Mouse (Mus musculus) stomach, postnatal 0 days (tissue): Measurements from ENCODE around the gene Olfr157. TPM values are rescaled to one million over a fixed set of nuclear protein-coding genes. Genes with fewer than 3 reads are reported as not detected.

Experiments
- ATAC-seq: fragments of 200-750 bp; cut with Nextera tagmentation; 2 replicates; pipeline ENCODE4 v1.8.0; 2017; ENCODE audit not compliant: low FRiP score, low TSS enrichment
- DNase-seq: peaks from one replicate; pipeline ENCODE4 v3.0.0-alpha.2; 2016; ENCODE audit warnings: low spot score
- H3K27ac ChIP-seq: fragments of 300-500 bp; sonication (generic); replicated peaks from 2 replicates; pipeline ENCODE4 v1.5.1; 2014; ENCODE audit warnings: mild to moderate bottlenecking, control low read depth
- H3K27me3 ChIP-seq: fragments of 300-500 bp; sonication (generic); 2 replicates; pipeline ENCODE4 v1.6.1; 2014; ENCODE audit warnings: low read length; ENCODE audit not compliant: control insufficient read depth, insufficient read depth
- H3K36me3 ChIP-seq: fragments of 300-500 bp; sonication (generic); 2 replicates; pipeline ENCODE4 v1.6.1; 2014; ENCODE audit warnings: low read length, mixed read lengths; ENCODE audit not compliant: control insufficient read depth, insufficient read depth
- H3K4me1 ChIP-seq: fragments of 300-500 bp; sonication (generic); replicated peaks from 2 replicates; pipeline ENCODE4 v1.6.1; 2014; ENCODE audit warnings: antibody characterized with exemption; ENCODE audit not compliant: control insufficient read depth, insufficient read depth
- H3K4me2 ChIP-seq: fragments of 300-500 bp; sonication (generic); replicated peaks from 2 replicates; pipeline ENCODE4 v1.6.1; 2014; ENCODE audit warnings: low read depth, mild to moderate bottlenecking, control low read depth, moderate library complexity
- H3K4me3 ChIP-seq: fragments of 300-500 bp; sonication (generic); 2 replicates; pipeline ENCODE4 v1.5.1; 2014; ENCODE audit warnings: low read depth, low read length, control low read depth
- H3K9ac ChIP-seq: fragments of 300-500 bp; sonication (generic); 2 replicates; pipeline ENCODE4 v1.6.1; 2014; ENCODE audit warnings: mild to moderate bottlenecking, low read length, control low read depth, mixed read lengths
- H3K9me3 ChIP-seq: fragments of 300-500 bp; sonication (generic); 2 replicates; pipeline ENCODE4 v1.6.1; 2016; ENCODE audit warnings: low read length; ENCODE audit not compliant: control insufficient read depth
- CTCF ChIP-seq: IDR thresholded peaks from 2 replicates; pipeline ENCODE4 v1.5.1; 2016; ENCODE audit warnings: antibody characterized with exemption, low read depth, mild to moderate bottlenecking, moderate library complexity
- EP300 ChIP-seq: optimal IDR thresholded peaks from 2 replicates; pipeline ENCODE3; 2016; ENCODE audit warnings: antibody characterized with exemption
- WGBS: fragments of 180-500 bp; shearing (Covaris S2); extraction: QIAGEN DNeasy Blood & Tissue Kit; methylation state at CpG from one replicate; pipeline ENCODE4 v1.1.7; 2014; 5-methylcytosine and 5-hydroxymethylcytosine counted together
- polyA plus RNA-seq: library from polyadenylated mRNA; unstranded; fragments of >200 nt; fragmentation: Nextera tagmentation; extraction: Ambion mirVana; gene quantifications from 2 replicates; pipeline ENCODE4 v1.2.1, GENCODE M21; 2015

The Olfr157 gene
- polyA plus RNA-seq: 0.04 and 0.06 TPM in 2 replicates

DNA sequence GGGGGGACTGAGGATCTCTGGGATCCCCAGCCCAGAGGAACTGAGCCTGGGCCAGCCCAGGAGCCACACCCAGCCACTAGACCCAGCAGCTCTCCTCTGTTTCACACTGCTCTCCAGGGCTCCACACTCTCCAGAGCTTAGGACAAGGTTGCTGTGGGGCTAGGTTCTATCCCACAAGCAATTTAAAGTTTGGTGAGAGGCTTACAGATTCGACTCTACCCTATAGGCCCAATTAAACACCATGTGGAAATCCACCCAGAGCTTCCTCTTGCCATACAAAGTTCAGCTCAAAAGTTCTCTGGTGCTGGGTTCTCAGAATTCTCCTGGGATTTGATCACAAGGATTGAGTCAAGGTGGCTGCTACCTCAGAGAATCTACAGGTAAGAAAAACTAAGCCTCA is at the start of gene Olfr157:
TSS of gene Olfr157 (minus strand) at position 101 of the 400 bp plus-strand sequence.
- Histone ChIP-seq H3K9me3 (no peaks in the 10 kb centered on the region), H3K36me3 (no peaks in the 10 kb centered on the region), H3K27ac (no peak within 1 kb of the TSS), H3K4me3 (no peak within 1 kb of the TSS), H3K9ac (no peak within 1 kb of the TSS), H3K4me2 (no peak within 1 kb of the TSS), H3K27me3 (no peaks in the 10 kb centered on the region), H3K4me1 (no peaks in the 10 kb centered on the region)
- WGBS: 67% methylated on average over 1 of the region's 1 CpGs
- no peak for DNase-seq
- ATAC-seq: no peak
- TF ChIP-seq EP300 (no peak), CTCF (no peak)

DNA sequence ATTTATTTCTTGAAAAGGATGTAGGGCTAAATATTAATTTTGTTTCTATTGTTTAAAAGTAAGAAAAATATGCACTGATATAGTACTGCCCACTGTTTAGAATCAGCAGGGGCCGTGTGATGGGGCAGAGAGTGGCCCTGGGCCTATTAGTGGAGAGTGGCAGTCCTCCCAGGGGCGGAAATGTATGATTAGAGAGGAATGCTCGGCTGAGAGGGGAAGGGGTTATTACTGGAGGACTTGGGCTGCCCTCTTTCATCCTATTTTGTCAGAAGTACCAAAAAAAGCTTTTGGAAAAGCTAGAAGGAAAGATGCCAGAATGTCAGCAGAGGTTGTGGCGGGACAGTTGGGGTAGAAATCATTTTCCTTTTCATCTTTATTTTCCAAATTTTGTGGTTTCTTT is 44.2 kb upstream of the Olfr157 start:
- ATAC-seq: no peak
- peak; percentile 8 for DNase-seq
- 37% methylated on average over 4 of the region's 4 CpGs for WGBS

GRCm38 (mm10) chr4:43879566-43879965 is 39.6 kb upstream of the Olfr157 start:
- TF ChIP-seq CTCF: no peak
- no peak for TF ChIP-seq EP300
- 81% methylated on average over 6 of the region's 6 CpGs for WGBS
- Histone ChIP-seq H3K9me3 (no peaks in the 10 kb centered on the region), H3K27ac (no peak overlapping the region), H3K27me3 (no peaks in the 10 kb centered on the region), H3K4me1 (0 out of 2 replicates have a peak, but pooled peaks cover 4% of the 10 kb centered on the region), H3K9ac (no peak overlapping the region), H3K4me2 (no peak overlapping the region), H3K36me3 (no peaks in the 10 kb centered on the region), H3K4me3 (no peak overlapping the region)
- peak; percentile 7 for DNase-seq
- no peak for ATAC-seq

More for the DNA sequence above, 44.2 kb upstream of the Olfr157 start:
- H3K9me3 ChIP-seq: no peaks in the 10 kb centered on the region
- H3K4me3 ChIP-seq: no peak overlapping the region
- TF ChIP-seq EP300 (no peak), CTCF (no peak)
- H3K27me3 ChIP-seq: no peaks in the 10 kb centered on the region
- no peak overlapping the region for H3K4me2 ChIP-seq
- H3K36me3 ChIP-seq: no peaks in the 10 kb centered on the region
- no peaks in the 10 kb centered on the region for H3K4me1 ChIP-seq
- no peak overlapping the region for H3K9ac ChIP-seq
- H3K27ac ChIP-seq: no peak overlapping the region

GRCm38 (mm10) chr4:43878121-43878776 is 38.2 kb upstream of the Olfr157 start:
- no peak overlapping the region for H3K4me2 ChIP-seq
- ATAC-seq: no peak
- no peaks in the 10 kb centered on the region for H3K27me3 ChIP-seq
- no peak overlapping the region for H3K4me3 ChIP-seq
- no peaks in the 10 kb centered on the region for H3K36me3 ChIP-seq
- 0 out of 2 replicates have a peak, but pooled peaks cover 4% of the 10 kb centered on the region for H3K4me1 ChIP-seq
- peak overlapping the region; percentile 63; the same call in 1 of the 2 replicates for H3K27ac ChIP-seq
- 32% methylated on average over 5 of the region's 5 CpGs for WGBS
- no peak for TF ChIP-seq CTCF
- no peak for TF ChIP-seq EP300
- no peak overlapping the region for H3K9ac ChIP-seq
- DNase-seq: peak; percentile 10
- H3K9me3 ChIP-seq: no peaks in the 10 kb centered on the region

GRCm38 (mm10) chr4:43877230-43877629 is 37.2 kb upstream of the Olfr157 start:
- WGBS: 84% methylated on average over 1 of the region's 1 CpGs
- H3K4me2 ChIP-seq: no peak overlapping the region
- no peak overlapping the region for H3K9ac ChIP-seq
- TF ChIP-seq CTCF (no peak), EP300 (no peak)
- H3K36me3 ChIP-seq: no peaks in the 10 kb centered on the region
- ATAC-seq (no peak), DNase-seq (no peak)
- H3K4me3 ChIP-seq: no peak overlapping the region
- H3K9me3 ChIP-seq: no peaks in the 10 kb centered on the region
- H3K4me1 ChIP-seq: 0 out of 2 replicates have a peak, but pooled peaks cover 4% of the 10 kb centered on the region
- no peaks in the 10 kb centered on the region for H3K27me3 ChIP-seq
- H3K27ac ChIP-seq: no peak overlapping the region

GRCm38 (mm10) chr4:43875919-43876411 is 36.0 kb upstream of the Olfr157 start:
- under 1% methylated on average over 20 of the region's 20 CpGs for WGBS
- Histone ChIP-seq H3K4me1 (0 out of 2 replicates have a peak, but pooled peaks cover 4% of the 10 kb centered on the region), H3K36me3 (no peaks in the 10 kb centered on the region), H3K9ac (peak overlapping the region; percentile 78), H3K27me3 (no peaks in the 10 kb centered on the region), H3K4me3 (peak overlapping the region; percentile 90), H3K27ac (peak overlapping the region; percentile 40; the same call in 1 of the 2 replicates), H3K9me3 (no peaks in the 10 kb centered on the region), H3K4me2 (peak overlapping the region; percentile 97)
- DNase-seq: no peak
- ATAC-seq: peak; percentile 63; the same call in 1 of the 2 replicates
- TF ChIP-seq EP300 (no peak), CTCF (peak; percentile 9; the same call in 1 of the 2 replicates)
